Mouse (Mus musculus): ENCODE data around the gene Ttc30a1. TPM values are rescaled to one million over a fixed set of nuclear protein-coding genes. Genes with fewer than 3 reads are reported as not detected.
"Not testable (repeated sequence)": the region's sequence is repeated elsewhere in the genome, so short reads cannot be mapped to it uniquely, and the experiment has no call there.

Gene Ttc30a1
- polyA plus RNA-seq, 1 experiment from 2014 or later, result 9.2 TPM

DNA sequence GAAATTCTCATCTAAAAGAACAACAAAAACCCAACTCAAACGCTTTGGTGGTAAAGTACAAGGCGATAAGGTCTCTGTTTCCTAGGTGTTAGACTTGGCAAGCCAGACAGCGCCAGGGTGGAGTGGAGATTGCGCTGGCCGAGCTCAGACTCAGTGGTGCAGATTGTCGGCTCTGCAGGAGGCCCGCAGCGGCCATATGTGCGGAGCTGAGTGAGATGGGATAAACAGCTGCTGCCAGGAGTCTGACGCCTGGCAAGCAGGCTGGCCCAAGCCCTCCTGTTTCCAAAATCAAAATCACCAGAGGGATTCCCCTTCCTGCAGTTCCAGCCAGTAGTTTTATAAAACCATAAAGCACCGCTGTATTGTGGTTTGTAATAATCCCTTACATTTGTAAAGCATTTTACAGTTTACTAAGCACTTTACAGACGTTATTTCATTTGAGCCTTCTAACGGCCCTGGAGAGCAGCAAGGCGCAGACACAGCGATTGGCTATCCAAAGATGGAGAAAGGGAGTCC, 21.9 kb downstream of the Ttc30a1 start:
- no peak overlapping the region for H3K4me3 ChIP-seq (ENCODE audit: low read depth, low read length)
- ATAC-seq (ENCODE audit: low FRiP score) (peak; percentile 43; the same call in 1 of the 2 replicates), DNase-seq (ENCODE audit: low spot score) (peak; percentile 60)
- H3K9ac ChIP-seq (ENCODE audit: low read depth, low read length), result no peak overlapping the region
- no peaks in the 10 kb centered on the region for H3K36me3 ChIP-seq (ENCODE audit: control insufficient read depth, insufficient read depth, low read length)
- no peaks in the 10 kb centered on the region for H3K9me3 ChIP-seq (ENCODE audit: control insufficient read depth, low read length)
- WGBS, result 15% methylated on average over 15 of the region's 15 CpGs
- peak overlapping the region; percentile 17 for H3K4me2 ChIP-seq (replicated peaks; ENCODE audit: low read depth, low read length)
- H3K27ac ChIP-seq (ENCODE audit: low read depth, low read length), result no peak overlapping the region
- peaks cover 3% of the 10 kb centered on the region; the same call in 1 of the 2 replicates for H3K4me1 ChIP-seq (replicated peaks; ENCODE audit: control insufficient read depth, insufficient read depth, low read length)
- no peaks in the 10 kb centered on the region; the same call in 1 of the 2 replicates for H3K27me3 ChIP-seq (ENCODE audit: control insufficient read depth, insufficient read depth, low read length)

DNA sequence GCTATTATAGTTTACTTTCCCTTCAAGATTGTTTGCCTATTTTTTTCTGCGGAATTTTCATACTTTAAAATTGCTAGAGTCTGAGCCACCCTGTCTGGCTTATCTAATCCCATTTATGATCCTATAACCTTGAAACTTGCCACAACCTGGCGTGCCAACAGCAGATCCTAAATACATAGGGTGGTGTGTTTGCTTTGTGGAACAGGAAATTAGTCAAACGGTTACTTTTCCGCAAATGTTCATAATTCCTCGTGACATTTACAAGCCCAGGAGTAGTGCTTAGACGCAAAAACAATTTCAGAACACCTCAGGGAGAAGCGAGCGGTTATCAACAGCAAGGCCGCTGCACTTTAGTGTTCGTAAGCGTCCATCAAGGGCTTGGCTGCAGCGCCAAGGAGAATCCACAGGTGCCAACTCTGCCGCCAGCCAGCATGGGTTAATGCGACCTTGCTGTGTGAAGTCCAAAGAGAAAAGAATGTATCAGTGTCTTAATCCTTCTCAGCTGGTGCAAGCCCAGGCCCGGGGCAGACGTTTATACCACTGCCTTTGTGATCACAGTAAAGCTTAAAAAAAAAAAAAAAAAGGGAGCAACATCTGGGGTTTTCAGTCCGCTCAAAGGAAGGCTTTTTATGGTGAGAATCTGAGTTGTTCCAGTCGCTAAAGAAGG, 22.5 kb downstream of the Ttc30a1 start:
- Histone ChIP-seq H3K4me1 (replicated peaks; ENCODE audit: control insufficient read depth, insufficient read depth, low read length) (peaks cover 3% of the 10 kb centered on the region; the same call in 1 of the 2 replicates), H3K9ac (ENCODE audit: low read depth, low read length) (no peak overlapping the region), H3K27ac (ENCODE audit: low read depth, low read length) (no peak overlapping the region), H3K9me3 (ENCODE audit: control insufficient read depth, low read length) (no peaks in the 10 kb centered on the region), H3K36me3 (ENCODE audit: control insufficient read depth, insufficient read depth, low read length) (no peaks in the 10 kb centered on the region), H3K27me3 (ENCODE audit: control insufficient read depth, insufficient read depth, low read length) (no peaks in the 10 kb centered on the region; the same call in 1 of the 2 replicates), H3K4me3 (ENCODE audit: low read depth, low read length) (no peak overlapping the region), H3K4me2 (replicated peaks; ENCODE audit: low read depth, low read length) (peak overlapping the region; percentile 17; the same call in 1 of the 2 replicates)
- DNase-seq (ENCODE audit: low spot score) (peak; percentile 38), ATAC-seq (ENCODE audit: low FRiP score) (no peak)
- WGBS, result 44% methylated on average over 18 of the region's 18 CpGs

DNA sequence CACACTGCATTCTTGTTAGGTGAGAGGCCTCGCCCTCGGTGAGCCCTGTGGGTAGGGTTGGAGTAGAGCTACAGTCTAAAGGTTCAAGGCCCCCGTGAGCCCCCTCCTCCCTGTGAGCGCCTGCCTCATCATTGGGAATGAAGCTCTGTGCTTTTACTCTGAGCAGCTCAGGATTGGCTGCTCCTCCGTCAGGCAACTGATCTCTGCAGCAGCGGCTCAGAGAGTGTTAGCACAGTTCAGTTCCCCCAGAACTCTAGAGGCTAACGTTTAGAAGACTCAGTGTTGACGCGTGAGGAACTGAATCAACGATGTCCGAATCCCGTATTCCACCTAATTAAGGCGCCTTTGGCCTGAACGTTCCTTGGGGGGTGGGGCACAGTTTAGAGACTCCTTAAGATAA, 26.1 kb downstream of the Ttc30a1 start:
- Histone ChIP-seq H3K9me3 (ENCODE audit: control insufficient read depth, low read length) (no peaks in the 10 kb centered on the region), H3K4me1 (replicated peaks; ENCODE audit: control insufficient read depth, insufficient read depth, low read length) (peaks cover 3% of the 10 kb centered on the region; the same call in 1 of the 2 replicates), H3K27me3 (ENCODE audit: control insufficient read depth, insufficient read depth, low read length) (no peaks in the 10 kb centered on the region), H3K9ac (ENCODE audit: low read depth, low read length) (no peak overlapping the region), H3K36me3 (ENCODE audit: control insufficient read depth, insufficient read depth, low read length) (no peaks in the 10 kb centered on the region), H3K27ac (ENCODE audit: low read depth, low read length) (no peak overlapping the region), H3K4me2 (replicated peaks; ENCODE audit: low read depth, low read length) (no peak overlapping the region), H3K4me3 (ENCODE audit: low read depth, low read length) (no peak overlapping the region)
- 57% methylated on average over 14 of the region's 14 CpGs for WGBS
- ATAC-seq (ENCODE audit: low FRiP score) (no peak), DNase-seq (ENCODE audit: low spot score) (no peak)

DNA sequence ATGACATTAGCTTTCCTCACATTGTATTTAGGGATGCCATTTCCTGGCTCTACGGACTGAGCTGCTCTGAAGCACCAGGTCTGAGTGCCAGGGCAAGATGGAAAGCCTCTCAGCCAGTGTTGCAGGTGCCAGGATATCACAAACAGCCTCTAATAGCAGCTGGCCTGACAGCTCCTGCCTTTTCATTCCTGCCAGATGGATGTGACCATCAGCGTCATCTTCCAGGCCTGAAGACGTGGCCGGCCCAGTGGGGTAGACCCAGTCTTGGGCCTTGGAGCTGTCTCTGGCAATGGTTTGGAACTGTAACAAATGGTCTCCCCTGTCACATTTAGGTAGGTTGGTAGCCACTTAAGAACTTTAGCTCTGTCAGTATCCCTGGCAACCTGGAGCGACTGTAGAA, 28.4 kb downstream of the Ttc30a1 start:
- no peaks in the 10 kb centered on the region for H3K4me1 ChIP-seq (replicated peaks; ENCODE audit: control insufficient read depth, insufficient read depth, low read length)
- no peaks in the 10 kb centered on the region for H3K27me3 ChIP-seq (ENCODE audit: control insufficient read depth, insufficient read depth, low read length)
- H3K4me2 ChIP-seq (replicated peaks; ENCODE audit: low read depth, low read length), result no peak overlapping the region
- no peak overlapping the region for H3K27ac ChIP-seq (ENCODE audit: low read depth, low read length)
- no peak overlapping the region for H3K4me3 ChIP-seq (ENCODE audit: low read depth, low read length)
- no peak for DNase-seq (ENCODE audit: low spot score)
- WGBS, result 91% methylated on average over 5 of the region's 5 CpGs
- H3K36me3 ChIP-seq (ENCODE audit: control insufficient read depth, insufficient read depth, low read length), result no peaks in the 10 kb centered on the region
- no peak for ATAC-seq (ENCODE audit: low FRiP score)
- H3K9ac ChIP-seq (ENCODE audit: low read depth, low read length), result no peak overlapping the region
- no peaks in the 10 kb centered on the region for H3K9me3 ChIP-seq (ENCODE audit: control insufficient read depth, low read length)

DNA sequence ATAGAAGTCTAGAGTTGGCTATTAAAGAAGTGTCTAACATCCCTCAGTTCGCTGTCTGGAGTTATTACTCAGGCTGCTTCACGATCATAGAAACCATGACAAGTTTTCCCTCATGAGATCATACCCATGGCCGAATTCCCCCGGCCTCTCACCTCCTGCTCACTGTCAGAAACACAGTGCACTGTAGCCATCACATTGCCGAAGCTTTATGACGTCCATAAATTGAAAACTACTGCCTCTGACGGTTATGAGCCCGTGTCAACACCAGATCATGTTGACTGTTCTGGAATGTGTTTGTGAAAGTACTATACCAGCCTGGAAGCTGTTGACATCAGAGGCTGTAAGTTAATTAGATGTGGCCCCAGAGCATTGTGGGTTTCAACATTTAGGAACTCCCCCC, 31.1 kb downstream of the Ttc30a1 start:
- Histone ChIP-seq H3K9ac (ENCODE audit: low read depth, low read length) (no peak overlapping the region), H3K4me1 (replicated peaks; ENCODE audit: control insufficient read depth, insufficient read depth, low read length) (no peaks in the 10 kb centered on the region), H3K27ac (ENCODE audit: low read depth, low read length) (no peak overlapping the region), H3K27me3 (ENCODE audit: control insufficient read depth, insufficient read depth, low read length) (no peaks in the 10 kb centered on the region), H3K4me3 (ENCODE audit: low read depth, low read length) (no peak overlapping the region), H3K4me2 (replicated peaks; ENCODE audit: low read depth, low read length) (no peak overlapping the region), H3K36me3 (ENCODE audit: control insufficient read depth, insufficient read depth, low read length) (no peaks in the 10 kb centered on the region), H3K9me3 (ENCODE audit: control insufficient read depth, low read length) (no peaks in the 10 kb centered on the region)
- no peak for ATAC-seq (ENCODE audit: low FRiP score)
- no peak for DNase-seq (ENCODE audit: low spot score)
- WGBS, result 86% methylated on average over 8 of the region's 8 CpGs

DNA sequence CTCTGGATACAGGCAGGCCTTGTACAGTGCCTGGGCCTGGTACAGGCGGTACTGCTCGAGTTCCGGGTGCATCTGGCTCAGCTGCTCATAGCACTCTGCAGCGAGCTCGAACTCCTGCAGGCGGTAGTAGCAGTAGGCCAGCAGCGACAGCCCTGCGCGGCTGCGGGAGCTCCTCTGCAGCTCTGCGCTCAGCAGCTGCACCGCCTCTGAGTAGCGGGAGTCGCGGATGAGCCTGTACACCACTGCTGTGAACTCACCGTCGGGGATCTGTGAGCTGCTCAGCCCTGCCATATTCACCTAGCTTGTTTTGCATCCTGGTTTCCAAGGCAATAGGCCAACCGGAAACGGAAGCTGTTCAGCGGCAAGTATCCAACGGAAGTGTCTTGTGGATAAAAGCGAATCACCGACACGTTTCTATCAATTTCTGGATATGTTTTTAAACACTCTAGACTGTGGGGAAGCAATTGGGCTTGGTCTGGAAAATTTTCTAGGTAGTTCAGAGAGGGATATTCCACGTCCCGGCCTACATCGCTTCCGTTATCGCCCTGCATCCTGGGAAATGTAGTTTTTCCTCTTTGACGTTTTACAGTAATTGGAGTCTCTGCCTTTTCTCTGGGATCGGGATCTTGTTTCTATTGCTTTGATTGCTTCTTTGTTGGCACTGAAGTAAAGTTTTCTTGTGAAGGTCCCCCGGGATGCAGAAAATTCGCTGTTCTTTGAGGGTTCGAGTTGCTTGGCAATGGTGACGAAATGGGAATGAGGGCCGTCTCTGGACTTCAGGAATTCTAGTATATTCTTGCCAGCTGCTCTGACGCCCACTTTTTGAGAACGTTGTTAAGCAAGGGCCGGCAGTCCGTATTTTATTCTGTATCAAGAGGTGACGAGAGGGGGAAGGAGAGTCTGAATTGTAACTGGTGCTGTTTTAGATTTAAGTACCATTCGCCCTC, 43.4 kb downstream of the Ttc30a1 start, which contains the start of gene Ttc30b:
Gene Ttc30b, minus strand, starts transcription at position 469 of the 947 bp plus-strand sequence.
- 4% methylated on average over 38 of the region's 42 CpGs for WGBS
- Histone ChIP-seq H3K4me1 (replicated peaks; ENCODE audit: control insufficient read depth, insufficient read depth, low read length) (no peaks in the 10 kb centered on the region), H3K36me3 (ENCODE audit: control insufficient read depth, insufficient read depth, low read length) (no peaks in the 10 kb centered on the region), H3K4me2 (replicated peaks; ENCODE audit: low read depth, low read length) (peak within 1 kb of the TSS; percentile 53), H3K9me3 (ENCODE audit: control insufficient read depth, low read length) (no peaks in the 10 kb centered on the region), H3K27ac (ENCODE audit: low read depth, low read length) (no peak within 1 kb of the TSS), H3K9ac (ENCODE audit: low read depth, low read length) (peak within 1 kb of the TSS; percentile 53), H3K27me3 (ENCODE audit: control insufficient read depth, insufficient read depth, low read length) (no peaks in the 10 kb centered on the region), H3K4me3 (ENCODE audit: low read depth, low read length) (peak within 1 kb of the TSS; percentile 54)
- ATAC-seq (ENCODE audit: low FRiP score) (peak; percentile 91), DNase-seq (ENCODE audit: low spot score) (peak; percentile 89)

DNA sequence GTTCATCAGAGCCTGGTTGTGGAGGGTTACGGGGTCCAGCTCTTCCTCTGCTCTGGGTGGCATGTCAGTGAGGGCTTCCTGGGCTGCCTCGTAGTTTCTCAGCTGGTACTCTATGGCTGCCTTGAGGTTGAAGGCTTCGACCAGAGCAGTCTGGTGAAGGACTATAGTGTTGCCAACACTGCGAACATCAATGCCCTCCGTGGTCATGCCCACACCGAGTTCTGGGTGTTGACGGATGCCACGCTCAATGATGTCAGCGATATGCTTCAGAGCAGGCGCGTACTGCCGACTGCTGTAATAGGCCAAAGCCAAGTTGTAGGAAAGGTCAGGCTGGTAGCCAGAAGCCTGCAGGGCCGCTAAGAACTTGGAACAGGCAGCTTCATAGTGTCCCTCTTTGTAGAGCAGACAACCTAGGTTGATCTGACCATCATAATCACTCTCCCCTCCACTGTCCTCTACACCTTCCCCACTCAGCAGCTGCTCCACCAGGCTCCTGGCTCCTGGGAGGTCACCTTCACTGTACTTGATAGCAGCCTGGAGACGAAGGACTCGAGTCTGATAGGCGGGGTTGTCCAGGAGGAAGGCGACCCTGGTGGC, 44.1 kb downstream of the Ttc30a1 start:
- not testable (repeated sequence) for H3K4me1 ChIP-seq (replicated peaks; ENCODE audit: control insufficient read depth, insufficient read depth, low read length); H3K27me3 ChIP-seq (ENCODE audit: control insufficient read depth, insufficient read depth, low read length); H3K9me3 ChIP-seq (ENCODE audit: control insufficient read depth, low read length); DNase-seq (ENCODE audit: low spot score); H3K27ac ChIP-seq (ENCODE audit: low read depth, low read length); H3K9ac ChIP-seq (ENCODE audit: low read depth, low read length); H3K36me3 ChIP-seq (ENCODE audit: control insufficient read depth, insufficient read depth, low read length)
- peak overlapping the region; percentile 54 for H3K4me3 ChIP-seq (ENCODE audit: low read depth, low read length)
- ATAC-seq (ENCODE audit: low FRiP score), result peak; percentile 70
- H3K4me2 ChIP-seq (replicated peaks; ENCODE audit: low read depth, low read length), result peak overlapping the region; percentile 37
- WGBS, result 69% methylated on average over 14 of the region's 17 CpGs

DNA sequence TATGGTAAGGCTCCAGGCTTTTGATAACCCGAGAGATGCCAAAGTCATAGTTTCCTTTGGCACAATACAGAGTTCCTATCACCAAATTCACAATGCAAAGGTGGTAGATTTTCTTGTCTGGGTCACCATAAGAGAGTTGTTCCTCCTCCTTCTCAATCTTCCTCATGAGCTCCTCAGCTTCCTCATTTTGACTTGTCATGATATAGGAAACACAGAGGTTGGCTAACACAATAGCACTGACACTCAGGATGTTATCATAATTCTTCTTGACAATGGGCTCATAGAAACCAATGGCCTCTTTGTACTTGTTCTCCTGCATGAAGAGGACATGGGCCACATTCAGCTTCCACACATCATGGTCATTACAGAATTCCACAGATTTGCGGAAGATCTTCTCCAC, 45.1 kb downstream of the Ttc30a1 start:
- WGBS, result 92% methylated on average over 2 of the region's 2 CpGs
- not testable (repeated sequence) for H3K4me2 ChIP-seq (replicated peaks; ENCODE audit: low read depth, low read length); H3K4me3 ChIP-seq (ENCODE audit: low read depth, low read length)

More for the DNA sequence above, 45.1 kb downstream of the Ttc30a1 start:
- not testable (repeated sequence) for H3K36me3 ChIP-seq (ENCODE audit: control insufficient read depth, insufficient read depth, low read length); DNase-seq (ENCODE audit: low spot score); H3K9ac ChIP-seq (ENCODE audit: low read depth, low read length); H3K9me3 ChIP-seq (ENCODE audit: control insufficient read depth, low read length); ATAC-seq (ENCODE audit: low FRiP score); H3K4me1 ChIP-seq (replicated peaks; ENCODE audit: control insufficient read depth, insufficient read depth, low read length); H3K27me3 ChIP-seq (ENCODE audit: control insufficient read depth, insufficient read depth, low read length); H3K27ac ChIP-seq (ENCODE audit: low read depth, low read length)
